Mouse (Mus musculus) forebrain, embryonic 12.5 days (tissue): ENCODE measurements around the gene Aqp11. TPM values are rescaled to one million over a fixed set of nuclear protein-coding genes. Genes with fewer than 3 reads are reported as not detected.

Experiments used
- ATAC-seq: fragments of 200-750 bp; cut with Nextera tagmentation; 2 replicates; pipeline ENCODE4 v1.8.0; 2017; ENCODE audit warnings: moderate TSS enrichment; ENCODE audit not compliant: low FRiP score
- H3K27ac ChIP-seq: fragments of 300-500 bp; sonication (generic); 2 replicates; pipeline ENCODE4 v1.5.1; 2016; ENCODE audit warnings: mild to moderate bottlenecking
- H3K27me3 ChIP-seq: fragments of 300-500 bp; sonication (generic); 2 replicates; pipeline ENCODE4 v1.6.1; 2016; ENCODE audit warnings: mild to moderate bottlenecking
- H3K36me3 ChIP-seq: fragments of 300-500 bp; sonication (generic); replicated peaks from 2 replicates; pipeline ENCODE4 v1.6.1; 2016; ENCODE audit warnings: mild to moderate bottlenecking
- H3K4me1 ChIP-seq: fragments of 300-500 bp; sonication (generic); 2 replicates; pipeline ENCODE4 v1.6.1; 2016
- H3K4me2 ChIP-seq: fragments of 300-500 bp; sonication (generic); 2 replicates; pipeline ENCODE4 v1.6.1; 2016; ENCODE audit warnings: mild to moderate bottlenecking, moderate library complexity
- H3K4me3 ChIP-seq: fragments of 300-500 bp; sonication (generic); replicated peaks from 2 replicates; pipeline ENCODE4 v1.5.1; 2016; ENCODE audit warnings: mild to moderate bottlenecking
- H3K9ac ChIP-seq: fragments of 300-500 bp; sonication (generic); 2 replicates; pipeline ENCODE4 v1.6.1; 2016; ENCODE audit warnings: mild to moderate bottlenecking
- H3K9me3 ChIP-seq: fragments of 300-500 bp; sonication (generic); 2 replicates; pipeline ENCODE4 v1.6.1; 2016
- WGBS: fragments of 180-500 bp; shearing (Covaris S2); methylation state at CpG from one replicate; pipeline ENCODE4 v1.1.7; 2016; 5-methylcytosine and 5-hydroxymethylcytosine counted together
- polyA plus RNA-seq: library from polyadenylated mRNA; unstranded; fragments of >200 nt; fragmentation: Nextera tagmentation; extraction: Ambion mirVana; gene quantifications from 2 replicates; pipeline ENCODE4 v1.2.1, GENCODE M21; 2016

Gene Aqp11
- polyA plus RNA-seq, 1 experiment from 2014 or later: 5.6 TPM

- H3K27ac ChIP-seq: no peak overlapping the region
- no peaks in the 10 kb centered on the region for H3K4me1 ChIP-seq
- no peak for ATAC-seq
- WGBS: 17% methylated on average over 1 of the region's 1 CpGs
- H3K36me3 ChIP-seq: peaks cover 61% of the 10 kb centered on the region
- H3K4me3 ChIP-seq: no peak overlapping the region
- no peaks in the 10 kb centered on the region for H3K27me3 ChIP-seq
- H3K9me3 ChIP-seq: no peaks in the 10 kb centered on the region
- H3K9ac ChIP-seq: no peak overlapping the region
- H3K4me2 ChIP-seq: no peak overlapping the region
Measured at GRCm38 (mm10) chr7:97679239-97679638, 58.9 kb downstream of the Aqp11 start.

Other genes starting within 250 kb of the Aqp11 start
- 35.5 and 36.5 TPM in 2 replicates for gene Aamdc, start 158.8 kb downstream of the Aqp11 start, polyA plus RNA-seq
- 38.0 TPM in 2 replicates for gene Rsf1, start 158.4 kb downstream of the Aqp11 start, polyA plus RNA-seq
- 216 and 226 TPM in 2 replicates for gene Clns1a, start 41.7 kb downstream of the Aqp11 start, polyA plus RNA-seq
- gene Pak1, start 50.3 kb upstream of the Aqp11 start, polyA plus RNA-seq: 91.2 and 96.3 TPM in 2 replicates
- gene Gdpd4, start 181.7 kb upstream of the Aqp11 start, polyA plus RNA-seq: not detected in 2 replicates